Mouse (Mus musculus): Measurements from ENCODE around the gene Zscan20.

DNA sequence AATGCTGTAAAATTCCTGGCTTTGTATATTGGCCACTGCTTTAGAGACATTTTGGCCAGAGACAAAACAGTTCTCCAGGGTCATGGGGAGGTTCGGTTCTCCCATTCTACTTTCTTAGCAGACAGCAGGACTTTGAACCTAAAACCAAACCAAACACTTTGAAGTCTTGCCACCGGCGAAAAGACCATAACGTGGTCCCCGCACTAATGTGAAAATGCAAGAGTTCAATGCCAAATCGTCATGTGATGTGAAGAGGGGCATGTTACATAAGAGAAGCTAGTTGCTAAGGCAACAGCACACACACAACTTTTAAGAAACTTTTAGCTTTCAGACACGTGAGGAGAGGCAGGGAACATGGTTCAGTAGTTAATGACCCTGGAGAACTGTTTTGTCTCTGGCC, 25.6 kb upstream of the Zscan20 start:
- TF ChIP-seq CTCF (IDR thresholded peaks at IDR 0.05; ENCODE audit: low read depth) (no peak), EP300 (IDR thresholded peaks at IDR 0.05; ENCODE audit: low read depth) (no peak)
